Mouse (Mus musculus) bone marrow, adult 2 months (tissue): ENCODE measurements at regions not wholly inside any gene's neighbourhood (a gene's known extent, or its start where the extent isn't known, plus 50 kb on each side); places are given as distances from the start of the nearest gene placed in this dataset.

Experiments
- H3K27ac ChIP-seq: fragments of 200-500 bp; 2 replicates; pipeline ENCODE4 v1.5.1; 2012; ENCODE audit warnings: low read depth, mild to moderate bottlenecking, control low read depth, inconsistent platforms, low read length; ENCODE audit not compliant: control insufficient read depth, poor library complexity, insufficient read depth
- H3K4me1 ChIP-seq: fragments of 200-500 bp; 2 replicates; pipeline ENCODE4 v1.6.1; 2011; ENCODE audit warnings: low read length; ENCODE audit not compliant: control insufficient read depth, insufficient read depth
- H3K4me3 ChIP-seq: fragments of 200-500 bp; replicated peaks from 2 replicates; pipeline ENCODE3; 2011; ENCODE audit warnings: mild to moderate bottlenecking, low read depth, low read length, control low read depth; ENCODE audit not compliant: control insufficient read depth
- CTCF ChIP-seq: fragments of 200-500 bp; IDR thresholded peaks from 2 replicates; pipeline ENCODE4 v1.5.1; 2011; ENCODE audit warnings: low read length, control low read depth; ENCODE audit not compliant: control insufficient read depth, insufficient read depth
- POLR2A ChIP-seq: fragments of 200-500 bp; IDR thresholded peaks from 2 replicates; pipeline ENCODE4 v1.6.1; 2011; ENCODE audit warnings: low read depth, mild to moderate bottlenecking, control low read depth, low read length, borderline replicate concordance; ENCODE audit not compliant: control insufficient read depth
- WGBS: fragments of 180-500 bp; shearing (Covaris S2); methylation state at CpG from one replicate; pipeline ENCODE4 v1.1.7; 2018; 5-methylcytosine and 5-hydroxymethylcytosine counted together

DNA sequence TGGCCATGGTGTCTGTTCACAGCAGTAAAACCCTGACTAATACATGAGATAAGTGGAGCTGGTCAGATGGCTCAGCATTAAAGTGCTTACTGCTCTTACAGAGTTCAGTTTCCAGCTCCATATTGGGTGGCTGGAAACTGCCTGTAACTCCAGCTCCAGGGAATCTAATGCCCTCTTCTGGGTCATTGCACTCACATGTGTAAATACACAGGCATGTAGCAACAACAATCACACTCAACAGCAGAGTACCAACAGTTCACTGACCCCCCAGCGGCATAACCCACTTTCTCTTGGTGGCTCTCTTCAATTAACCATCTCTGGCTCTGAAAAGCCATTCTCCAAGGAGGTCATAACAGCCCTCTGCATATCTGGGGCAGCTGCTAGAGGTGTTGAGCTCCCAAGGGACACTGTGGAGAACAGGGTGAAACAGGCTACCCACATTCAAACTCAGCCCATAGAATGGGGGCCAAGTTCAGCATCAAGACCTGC, 65.0 kb upstream of the Cldn5 start:
- Histone ChIP-seq H3K27ac (no peak overlapping the region), H3K4me3 (no peak overlapping the region), H3K4me1 (no peaks in the 10 kb centered on the region)
- no peak for TF ChIP-seq POLR2A
- no peak for TF ChIP-seq CTCF
- 86% methylated on average over 1 of the region's 1 CpGs for WGBS

DNA sequence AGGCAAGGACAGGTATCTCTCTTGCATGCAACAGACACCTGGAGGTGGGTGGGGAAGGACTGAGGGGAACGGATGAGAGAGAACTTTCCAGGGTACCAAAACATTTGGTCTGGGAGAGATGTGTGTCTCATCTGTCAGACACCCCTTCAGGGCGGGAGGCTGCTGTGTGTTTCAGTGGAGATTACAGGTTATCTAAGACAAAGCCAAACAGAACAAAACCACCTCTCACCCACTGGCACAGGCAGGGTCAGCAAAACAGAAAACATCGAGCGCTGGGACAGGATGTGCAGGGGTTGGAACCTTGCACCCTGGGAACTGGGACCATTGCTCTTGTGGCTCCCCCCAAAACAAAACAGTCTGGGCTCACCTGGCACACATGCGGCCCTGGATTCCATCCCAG, 63.6 kb upstream of the Cldn5 start:
- Histone ChIP-seq H3K4me3 (no peak overlapping the region), H3K27ac (no peak overlapping the region), H3K4me1 (no peaks in the 10 kb centered on the region)
- WGBS, result 60% methylated on average over 5 of the region's 5 CpGs
- TF ChIP-seq CTCF, result no peak
- no peak for TF ChIP-seq POLR2A

DNA sequence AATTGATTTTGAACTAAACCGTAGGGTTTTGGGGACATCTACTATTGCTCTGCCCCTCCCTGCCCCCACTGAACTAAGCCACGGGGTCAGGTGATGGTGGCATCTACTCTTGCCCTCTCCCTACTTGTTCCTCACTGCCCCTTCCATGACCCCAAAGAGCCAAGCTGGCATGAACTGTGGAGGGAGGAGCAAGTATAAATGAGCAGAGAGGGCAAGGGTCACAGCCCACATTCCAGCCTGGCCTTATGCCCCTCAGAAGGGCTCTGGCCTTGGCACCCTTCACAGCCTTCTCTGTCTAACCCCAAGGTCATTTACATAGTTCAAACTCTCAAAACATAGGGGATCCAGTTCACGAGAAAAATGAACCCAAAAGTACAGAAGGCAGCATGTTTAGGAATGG, 61.3 kb upstream of the Cldn5 start:
- WGBS, result 72% methylated on average over 3 of the region's 3 CpGs
- TF ChIP-seq POLR2A (no peak), CTCF (no peak)
- Histone ChIP-seq H3K4me1 (no peaks in the 10 kb centered on the region), H3K27ac (no peak overlapping the region), H3K4me3 (no peak overlapping the region)

DNA sequence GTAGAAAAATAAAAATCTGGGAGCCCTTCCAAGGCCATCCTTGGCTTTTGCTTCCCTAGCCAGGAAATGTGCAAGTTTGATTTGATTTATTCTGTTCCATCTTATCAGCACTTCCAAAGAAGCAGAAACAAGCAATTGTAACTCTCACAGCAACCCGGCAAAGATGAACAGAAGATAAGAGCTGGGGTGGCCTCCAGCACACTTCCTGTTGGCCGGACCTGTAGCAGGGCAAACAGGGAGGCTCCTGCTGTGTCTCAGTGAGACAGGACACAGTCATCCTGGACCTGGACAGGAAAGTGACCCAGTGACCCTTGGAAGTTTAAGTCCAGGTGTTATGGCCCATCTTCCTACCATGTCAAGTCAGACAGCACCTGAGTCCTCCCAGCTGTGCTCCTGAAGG, 58.6 kb upstream of the Cldn5 start:
- WGBS, result 4% methylated on average over 2 of the region's 2 CpGs
- no peaks in the 10 kb centered on the region for H3K4me1 ChIP-seq
- H3K27ac ChIP-seq, result no peak overlapping the region
- no peak overlapping the region for H3K4me3 ChIP-seq
- no peak for TF ChIP-seq POLR2A
- no peak for TF ChIP-seq CTCF

DNA sequence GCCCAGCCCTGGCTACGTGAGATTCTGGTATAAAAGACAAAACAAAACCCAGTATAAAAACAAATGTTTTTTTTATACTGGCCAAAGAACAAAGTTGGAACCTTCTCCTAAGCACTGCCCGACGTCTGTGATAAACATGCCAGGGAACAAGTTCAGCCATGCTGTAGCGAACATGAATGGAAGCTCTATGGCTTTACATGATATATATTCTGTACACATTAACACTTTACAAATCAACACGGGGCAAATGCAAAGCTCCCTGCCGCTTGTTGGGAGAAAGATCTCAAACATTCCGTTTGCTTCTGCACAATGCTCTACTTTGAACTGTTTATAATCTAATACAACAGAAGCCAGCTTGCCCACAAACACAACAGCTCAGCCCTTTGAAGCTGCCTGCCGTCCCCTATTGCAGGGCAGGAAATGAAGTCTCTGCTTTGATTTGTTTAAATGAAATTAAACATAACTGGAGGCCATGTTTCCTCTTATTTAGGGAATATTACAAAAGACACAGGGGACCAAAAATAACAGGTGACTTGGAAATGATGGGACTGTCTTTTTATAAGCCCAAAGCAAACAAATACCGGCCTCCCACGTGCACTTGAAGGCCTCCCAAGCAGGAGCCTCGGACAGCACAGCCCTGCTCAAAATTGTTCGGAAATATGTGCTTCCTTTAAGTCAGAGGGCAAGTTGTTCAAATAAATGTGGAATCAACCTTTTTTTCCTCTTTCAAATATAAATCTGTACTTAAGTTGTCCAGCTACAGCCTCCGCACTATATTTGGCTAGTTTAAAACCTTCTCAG, 56.0 kb upstream of the Cldn5 start:
- no peak overlapping the region for H3K4me3 ChIP-seq
- 75% methylated on average over 13 of the region's 13 CpGs for whole genome bisulfite sequencing
- no peak overlapping the region for H3K27ac ChIP-seq
- no peak for TF ChIP-seq POLR2A
- no peak for TF ChIP-seq CTCF
- H3K4me1 ChIP-seq, result no peaks in the 10 kb centered on the region

DNA sequence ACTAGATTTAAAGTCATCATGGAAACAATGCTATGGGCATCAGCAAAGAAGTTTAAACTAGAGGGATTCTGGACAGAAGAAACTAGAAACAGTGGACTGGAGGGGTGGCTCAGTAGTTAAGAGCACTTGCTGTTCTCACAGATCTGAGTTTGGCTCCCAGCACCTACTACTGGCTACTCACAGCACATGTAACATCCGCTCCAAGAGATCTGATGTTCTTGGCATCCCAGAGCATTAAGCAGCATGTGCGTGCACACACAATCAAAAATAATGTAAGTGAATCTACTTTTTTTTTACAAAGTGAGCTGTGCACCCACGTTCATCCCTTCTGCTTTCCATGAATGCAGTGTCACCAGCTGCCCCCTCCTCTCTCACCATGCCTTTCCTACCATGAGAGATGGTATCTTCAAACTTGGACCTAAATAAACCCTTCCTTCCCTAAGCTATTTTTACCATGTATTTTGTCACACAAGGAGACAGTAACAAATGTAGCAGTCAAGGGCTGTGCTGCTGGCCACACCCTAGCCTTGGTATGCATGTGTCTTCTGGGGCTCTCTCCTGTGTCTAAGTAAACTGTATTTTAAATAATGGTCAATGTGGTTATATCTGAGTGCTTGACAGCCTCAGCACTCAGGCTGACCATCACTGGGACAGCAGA, 53.3 kb upstream of the Cldn5 start:
- TF ChIP-seq CTCF, result no peak
- no peak for TF ChIP-seq POLR2A
- no peak overlapping the region for H3K27ac ChIP-seq
- H3K4me3 ChIP-seq, result no peak overlapping the region
- 60% methylated on average over 3 of the region's 3 CpGs for WGBS
- no peaks in the 10 kb centered on the region for H3K4me1 ChIP-seq

DNA sequence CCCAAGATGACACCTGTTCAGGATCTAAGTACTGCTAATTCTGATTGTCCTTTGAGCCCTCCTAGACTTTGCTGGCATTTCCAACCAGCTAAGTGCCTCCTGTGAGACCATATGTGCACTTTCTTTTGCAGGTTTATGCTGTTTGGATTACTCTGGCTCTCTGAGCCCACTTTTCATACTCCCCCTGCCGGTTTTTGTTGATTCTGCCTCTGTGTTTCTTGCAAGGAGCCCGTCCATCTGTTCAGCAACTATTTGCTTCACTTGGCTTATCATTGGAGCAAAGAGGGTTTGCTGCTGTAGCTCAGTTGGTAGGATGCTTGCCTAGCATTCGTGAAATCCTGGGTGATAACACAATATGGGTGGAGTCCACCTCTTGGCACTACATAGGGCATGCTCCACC, 52.8 kb upstream of the Cldn5 start:
- no peaks in the 10 kb centered on the region for H3K4me1 ChIP-seq
- no peak overlapping the region for H3K4me3 ChIP-seq
- no peak overlapping the region for H3K27ac ChIP-seq
- 50% methylated on average over 3 of the region's 3 CpGs for WGBS
- TF ChIP-seq POLR2A (no peak), CTCF (no peak)

DNA sequence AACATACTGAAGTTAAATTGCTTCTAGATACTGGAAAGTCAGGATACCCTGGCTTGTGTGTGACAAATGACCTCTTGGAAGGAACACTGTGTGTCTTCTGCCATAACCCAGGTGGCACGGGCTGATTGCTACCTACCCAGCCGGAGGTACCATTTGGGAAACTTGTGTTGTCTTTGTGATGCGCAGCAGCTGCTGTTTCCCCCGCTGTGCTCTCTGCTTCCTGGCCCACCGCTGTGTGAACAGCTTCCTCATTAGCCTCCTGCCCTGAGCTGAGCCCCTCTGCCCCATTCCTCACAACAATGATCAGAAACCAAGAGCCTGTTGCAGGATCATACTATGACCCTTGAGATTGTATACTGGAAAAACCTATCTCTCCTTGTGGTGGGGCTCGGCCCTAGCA, 51.9 kb upstream of the Cldn5 start:
- no peak overlapping the region for H3K4me3 ChIP-seq
- 60% methylated on average over 6 of the region's 6 CpGs for WGBS
- TF ChIP-seq CTCF (no peak), POLR2A (no peak)
- H3K27ac ChIP-seq, result no peak overlapping the region
- no peaks in the 10 kb centered on the region for H3K4me1 ChIP-seq
